Mouse (Mus musculus): Measurements from ENCODE around the gene Rnps1.

Rnps1 gene

GRCm38 (mm10) chr17:24429201-24429983, 15.0 kb downstream of the Rnps1 start:
- no peak for DNase-seq

- peak; percentile 84 for DNase-seq
These were observed 22.7 kb downstream of the Rnps1 start for GRCm38 (mm10) chr17:24437016-24437415.

GRCm38 (mm10) chr17:24440377-24440776, 26.0 kb downstream of the Rnps1 start:
- DNase-seq: no peak

- DNase-seq: no peak
These were observed 26.8 kb downstream of the Rnps1 start for GRCm38 (mm10) chr17:24441148-24441547.

GRCm38 (mm10) chr17:24442107-24442506, 27.7 kb downstream of the Rnps1 start:
- DNase-seq: no peak

GRCm38 (mm10) chr17:24442632-24443155, 28.3 kb downstream of the Rnps1 start, which contains the start of gene Dnase1l2:
Dnase1l2 (minus strand) TSS chr17:24443105.
- no peak for DNase-seq

- peak; percentile 85 for DNase-seq
These were observed 29.0 kb downstream of the Rnps1 start for GRCm38 (mm10) chr17:24443409-24443808.

GRCm38 (mm10) chr17:24446590-24446989, 32.2 kb downstream of the Rnps1 start:
- no peak for DNase-seq

GRCm38 (mm10) chr17:24449507-24449906, 35.1 kb downstream of the Rnps1 start:
- no peak for DNase-seq

GRCm38 (mm10) chr17:24451220-24451619, 36.9 kb downstream of the Rnps1 start:
- DNase-seq: no peak

- DNase-seq: no peak
These were observed 39.0 kb downstream of the Rnps1 start for GRCm38 (mm10) chr17:24453372-24453771.

GRCm38 (mm10) chr17:24454218-24454755, 39.9 kb downstream of the Rnps1 start:
- DNase-seq: no peak

- DNase-seq: peak; percentile 99
These were observed 40.6 kb downstream of the Rnps1 start for GRCm38 (mm10) chr17:24454756-24455522.

GRCm38 (mm10) chr17:24455523-24456206, 41.3 kb downstream of the Rnps1 start:
- DNase-seq: peak; percentile 62

GRCm38 (mm10) chr17:24461580-24461979, 47.2 kb downstream of the Rnps1 start:
- no peak for DNase-seq

GRCm38 (mm10) chr17:24462932-24463331, 48.6 kb downstream of the Rnps1 start:
- DNase-seq: no peak

- no peak for DNase-seq
These were observed 49.2 kb downstream of the Rnps1 start for GRCm38 (mm10) chr17:24463374-24464133.

GRCm38 (mm10) chr17:24468636-24469246, 54.4 kb downstream of the Rnps1 start:
- DNase-seq: peak; percentile 63

- no peak for DNase-seq
These were observed 55.1 kb downstream of the Rnps1 start for GRCm38 (mm10) chr17:24469336-24469909.

GRCm38 (mm10) chr17:24469910-24470602, 55.7 kb downstream of the Rnps1 start, which contains the start of the genes E4f1 and Pgp:
E4f1 (minus strand) TSS chr17:24470313.
Pgp (plus strand) TSS chr17:24470392.
- DNase-seq: peak; percentile 99

All from cerebellum, adult 9-10 months (tissue).